Mouse (Mus musculus) limb, embryonic 14.5 days (tissue): ENCODE measurements around the gene Bsn. TPM values are rescaled to one million over a fixed set of nuclear protein-coding genes. Genes with fewer than 3 reads are reported as not detected.

Experiments
- ATAC-seq: fragments of 200-750 bp; cut with Nextera tagmentation; 2 replicates; pipeline ENCODE4 v1.8.0; 2017; ENCODE audit warnings: low read depth, moderate number of reproducible peaks, moderate TSS enrichment; ENCODE audit not compliant: low FRiP score
- DNase-seq: peaks from one replicate; pipeline ENCODE4 v3.0.0-alpha.2; 2015; ENCODE audit warnings: low spot score
- H3K27ac ChIP-seq: fragments of 300-500 bp; sonication (generic); replicated peaks from 2 replicates; pipeline ENCODE4 v1.5.1; 2014; ENCODE audit warnings: low read depth, mild to moderate bottlenecking, low read length, moderate library complexity, mixed read lengths
- H3K27me3 ChIP-seq: fragments of 300-500 bp; sonication (generic); 2 replicates; pipeline ENCODE4 v1.6.1; 2014; ENCODE audit warnings: low read length, mixed read lengths; ENCODE audit not compliant: control insufficient read depth, insufficient read depth
- H3K36me3 ChIP-seq: fragments of 300-500 bp; sonication (generic); 2 replicates; pipeline ENCODE4 v1.6.1; 2014; ENCODE audit warnings: mild to moderate bottlenecking, low read length, moderate library complexity, mixed read lengths; ENCODE audit not compliant: control insufficient read depth, insufficient read depth
- H3K4me1 ChIP-seq: fragments of 300-500 bp; sonication (generic); 2 replicates; pipeline ENCODE4 v1.6.1; 2014; ENCODE audit warnings: antibody characterized with exemption, low read length, mixed read lengths; ENCODE audit not compliant: control insufficient read depth, insufficient read depth
- H3K4me2 ChIP-seq: fragments of 300-500 bp; sonication (generic); replicated peaks from 2 replicates; pipeline ENCODE4 v1.6.1; 2014; ENCODE audit warnings: low read depth, mild to moderate bottlenecking, low read length, moderate library complexity; ENCODE audit not compliant: severe bottlenecking
- H3K4me3 ChIP-seq: fragments of 300-500 bp; sonication (generic); replicated peaks from 2 replicates; pipeline ENCODE4 v1.5.1; 2014; ENCODE audit warnings: low read length
- H3K9ac ChIP-seq: fragments of 300-500 bp; sonication (generic); 2 replicates; pipeline ENCODE4 v1.6.1; 2014; ENCODE audit warnings: mild to moderate bottlenecking, low read depth, low read length, moderate library complexity; ENCODE audit not compliant: severe bottlenecking
- H3K9me3 ChIP-seq: fragments of 300-500 bp; sonication (generic); 2 replicates; pipeline ENCODE4 v1.6.1; 2016; ENCODE audit warnings: low read length; ENCODE audit not compliant: control insufficient read depth
- POLR2A ChIP-seq: fragments of 200-500 bp; IDR thresholded peaks from 2 replicates; pipeline ENCODE4 v1.8.0; 2012; ENCODE audit warnings: inconsistent platforms, mild to moderate bottlenecking, moderate library complexity, borderline replicate concordance; ENCODE audit not compliant: insufficient read depth, insufficient read length; ENCODE audit errors: extremely low read depth
- WGBS: fragments of 180-500 bp; shearing (Covaris S2); extraction: QIAGEN DNeasy Blood & Tissue Kit; methylation state at CpG from one replicate; pipeline ENCODE4 v1.1.7; 2014; 5-methylcytosine and 5-hydroxymethylcytosine counted together
- polyA plus RNA-seq, 2 experiments: library from polyadenylated mRNA; depleted of rRNA in 1 of 2; stranded (reverse) in 1 of 2; unstranded in 1 of 2; fragments of >200 nt; fragmentation: Nextera tagmentation in 1 of 2; extraction: Ambion mirVana in 1 of 2; gene quantifications; 2 replicates each; pipeline versions ENCODE4 v1.2.1 to v1.2.3; 2012 to 2014

The Bsn gene
- polyA plus RNA-seq, 2 experiments, result 0.73 to 1.1 TPM

- 68% methylated on average over 10 of the region's 10 CpGs for WGBS
- Histone ChIP-seq H3K27ac (no peak overlapping the region), H3K4me2 (no peak overlapping the region)
Observed at GRCm38 (mm10) chr9:108095949-108096712, 94.1 kb downstream of the Bsn start.

DNA sequence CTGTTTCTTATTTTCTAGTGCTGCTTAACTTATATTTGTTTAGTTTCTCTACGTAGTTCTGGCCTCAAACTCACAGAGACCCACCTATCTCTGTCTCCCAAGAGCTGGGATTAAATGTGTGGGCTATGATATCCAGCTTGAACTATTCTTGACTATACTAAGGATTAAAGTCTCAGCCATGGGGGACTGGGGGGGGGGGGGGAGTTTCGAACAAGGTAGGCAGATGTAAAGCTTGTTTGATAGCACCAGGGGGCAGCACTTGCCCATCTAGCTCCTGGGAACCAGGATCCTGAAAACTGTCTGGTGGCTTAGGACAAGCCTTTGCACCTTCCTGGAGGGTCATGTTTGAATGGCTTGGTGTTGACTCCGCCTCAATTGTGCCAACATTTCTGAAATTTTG lies 94.7 kb downstream of the Bsn start:
- H3K4me1 ChIP-seq, result 0 out of 2 replicates have a peak, but pooled peaks cover 9% of the 10 kb centered on the region
- peak overlapping the region; percentile 56 for H3K4me3 ChIP-seq
- H3K9ac ChIP-seq, result peak overlapping the region; percentile 62; the same call in 1 of the 2 replicates
- peak; percentile 26; the same call in 1 of the 2 replicates for ATAC-seq
- DNase-seq, result peak; percentile 74
- no peak overlapping the region for H3K27ac ChIP-seq
- no peaks in the 10 kb centered on the region for H3K9me3 ChIP-seq
- no peak for TF ChIP-seq POLR2A
- 19% methylated on average over 3 of the region's 3 CpGs for WGBS
- peaks cover 20% of the 10 kb centered on the region for H3K36me3 ChIP-seq
- no peaks in the 10 kb centered on the region for H3K27me3 ChIP-seq
- peak overlapping the region; percentile 69 for H3K4me2 ChIP-seq

More at GRCm38 (mm10) chr9:108095949-108096712, 94.1 kb downstream of the Bsn start:
- no peak for ATAC-seq
- H3K27me3 ChIP-seq, result no peaks in the 10 kb centered on the region
- H3K4me3 ChIP-seq, result no peak overlapping the region
- no peak for TF ChIP-seq POLR2A
- no peak for DNase-seq
- H3K9me3 ChIP-seq, result no peaks in the 10 kb centered on the region
- 0 out of 2 replicates have a peak, but pooled peaks cover 9% of the 10 kb centered on the region for H3K4me1 ChIP-seq
- no peak overlapping the region for H3K9ac ChIP-seq
- peaks cover 14% of the 10 kb centered on the region for H3K36me3 ChIP-seq

- no peak for TF ChIP-seq POLR2A
- DNase-seq (no peak), ATAC-seq (no peak; the same call in 1 of the 2 replicates)
- peak overlapping the region; percentile 69 for H3K4me2 ChIP-seq
- H3K4me1 ChIP-seq, result 0 out of 2 replicates have a peak, but pooled peaks cover 9% of the 10 kb centered on the region
- under 1% methylated on average over 13 of the region's 16 CpGs for WGBS
- no peak overlapping the region; the same call in 1 of the 2 replicates for H3K27ac ChIP-seq
- peak overlapping the region; percentile 62 for H3K9ac ChIP-seq
- H3K36me3 ChIP-seq, result peaks cover 25% of the 10 kb centered on the region
- H3K4me3 ChIP-seq, result peak overlapping the region; percentile 56
- no peaks in the 10 kb centered on the region for H3K27me3 ChIP-seq
- H3K9me3 ChIP-seq, result no peaks in the 10 kb centered on the region
Observed at GRCm38 (mm10) chr9:108094998-108095411, 95.2 kb downstream of the Bsn start.

- no peaks in the 10 kb centered on the region for H3K27me3 ChIP-seq
- 0 out of 2 replicates have a peak, but pooled peaks have one; percentile 12 for TF ChIP-seq POLR2A
- no peaks in the 10 kb centered on the region for H3K9me3 ChIP-seq
- H3K4me2 ChIP-seq, result peak within 1 kb of the TSS; percentile 69
- WGBS, result under 1% methylated on average over 52 of the region's 52 CpGs
- ATAC-seq (peak; percentile 92), DNase-seq (peak; percentile 92)
- H3K9ac ChIP-seq, result peak within 1 kb of the TSS; percentile 62
- H3K4me3 ChIP-seq, result peak within 1 kb of the TSS; percentile 56
- H3K27ac ChIP-seq, result peak within 1 kb of the TSS; percentile 63; the same call in 1 of the 2 replicates
- peaks cover 32% of the 10 kb centered on the region for H3K36me3 ChIP-seq
- H3K4me1 ChIP-seq, result 0 out of 2 replicates have a peak, but pooled peaks cover 9% of the 10 kb centered on the region
Observed at GRCm38 (mm10) chr9:108094184-108094941, 95.8 kb downstream of the Bsn start, which contains the start of gene Apeh. TSS of gene Apeh (minus strand) at chr9:108094606.

- H3K36me3 ChIP-seq, result peaks cover 39% of the 10 kb centered on the region
- WGBS, result 66% methylated on average over 10 of the region's 10 CpGs
- no peaks in the 10 kb centered on the region for H3K9me3 ChIP-seq
- H3K9ac ChIP-seq, result peak overlapping the region; percentile 62
- H3K27ac ChIP-seq, result no peak overlapping the region
- no peak for TF ChIP-seq POLR2A
- H3K4me1 ChIP-seq, result 0 out of 2 replicates have a peak, but pooled peaks cover 9% of the 10 kb centered on the region
- no peaks in the 10 kb centered on the region for H3K27me3 ChIP-seq
- ATAC-seq, result no peak
- no peak for DNase-seq
- H3K4me3 ChIP-seq, result peak overlapping the region; percentile 56
- peak overlapping the region; percentile 69 for H3K4me2 ChIP-seq
Observed at GRCm38 (mm10) chr9:108093586-108093985, 96.6 kb downstream of the Bsn start.
